Mouse (Mus musculus) spleen, adult 2 months (tissue): ENCODE results near the gene Rasl10a.

ENCODE experiments used
- CTCF ChIP-seq: fragments of 200-500 bp; IDR thresholded peaks from 2 replicates; pipeline ENCODE4 v1.5.1; 2011; ENCODE audit warnings: mild to moderate bottlenecking, inconsistent platforms; ENCODE audit not compliant: insufficient read depth, insufficient read length, insufficient replicate concordance; ENCODE audit errors: extremely low read depth
- POLR2A ChIP-seq: fragments of 200-500 bp; IDR thresholded peaks from 2 replicates; pipeline ENCODE4 v1.6.1; 2011; ENCODE audit warnings: low read depth, low read length, inconsistent platforms

GRCm38 (mm10) chr11:5042645-5043381 lies 15.1 kb upstream of the Rasl10a start:
- TF ChIP-seq CTCF (no peak), POLR2A (no peak)
